Comparison of ENCODE assay signal across 17 mouse cellular contexts in genomic region chr16:18102816-18103215, GRCm38 (mm10).
"Had no signal": no experiment of that assay in that cellular context is flagged by ENCODE, and none has a peak within 500 bp of the region (broad histone marks: within the 10 kb centered on the region; RNA-seq: fewer than 3 reads in every experiment).

No protein-coding gene starts in this region.

- H3K36me3 ChIP-seq: midbrain, embryonic 10.5 days; midbrain, embryonic 12.5 days; neural tube, embryonic 13.5 days; neural tube, embryonic 15.5 days had no signal

- H3K9ac ChIP-seq: lung, embryonic 14.5 days; midbrain, embryonic 12.5 days; neural tube, embryonic 13.5 days; neural tube, embryonic 15.5 days had no signal

- H3K4me3 ChIP-seq: midbrain, embryonic 10.5 days; midbrain, embryonic 12.5 days; myocyte; neural tube, embryonic 13.5 days; neural tube, embryonic 15.5 days had no signal

- DNase-seq: lung, adult 18-20 months; lung, embryonic 14.5 days; lung, postnatal 10 days; lung, postnatal 4 days; midbrain, embryonic 14.5 days; right cerebral cortex, postnatal 25 days; right cerebral cortex, postnatal 4 days; spleen, adult 18-20 months; thymus, adult 18-20 months; thymus, postnatal 14 days; thymus, postnatal 36 days had no signal

- H3K27ac ChIP-seq: midbrain, embryonic 10.5 days; midbrain, embryonic 12.5 days; neural tube, embryonic 13.5 days; neural tube, embryonic 15.5 days had no signal

- H3K4me1 ChIP-seq: midbrain, embryonic 12.5 days; neural tube, embryonic 13.5 days; neural tube, embryonic 15.5 days had no signal

- H3K4me2 ChIP-seq: lung, embryonic 14.5 days; midbrain, embryonic 12.5 days; neural tube, embryonic 13.5 days; neural tube, embryonic 15.5 days had no signal

- H3K9me3 ChIP-seq: midbrain, embryonic 10.5 days; midbrain, embryonic 12.5 days; neural tube, embryonic 13.5 days; neural tube, embryonic 15.5 days had no signal

- ATAC-seq: midbrain, embryonic 16.5 days had no signal

- H3K27me3 ChIP-seq: midbrain, embryonic 12.5 days; neural tube, embryonic 13.5 days; neural tube, embryonic 15.5 days had no signal
